Mouse (Mus musculus) midbrain, embryonic 14.5 days (tissue): Measurements from ENCODE around the gene Gpld1. TPM values are rescaled to one million over a fixed set of nuclear protein-coding genes. Genes with fewer than 3 reads are reported as not detected.

ENCODE experiments used
- ATAC-seq: fragments of 200-750 bp; cut with Nextera tagmentation; 2 replicates; pipeline ENCODE4 v1.8.0; 2017; ENCODE audit warnings: moderate number of reproducible peaks, moderate library complexity; ENCODE audit not compliant: low FRiP score, low TSS enrichment
- DNase-seq: peaks from one replicate; pipeline ENCODE4 v3.0.0-alpha.2; 2015
- H3K27ac ChIP-seq: fragments of 300-500 bp; sonication (generic); replicated peaks from 2 replicates; pipeline ENCODE4 v1.5.1; 2014; ENCODE audit warnings: mild to moderate bottlenecking, low read depth, low read length, moderate library complexity
- H3K27me3 ChIP-seq: fragments of 300-500 bp; sonication (generic); 2 replicates; pipeline ENCODE4 v1.6.1; 2014; ENCODE audit warnings: low read length, control low read depth, mixed read lengths; ENCODE audit not compliant: control insufficient read depth, insufficient read depth
- H3K36me3 ChIP-seq: fragments of 300-500 bp; sonication (generic); 2 replicates; pipeline ENCODE4 v1.6.1; 2014; ENCODE audit warnings: low read length, control low read depth; ENCODE audit not compliant: control insufficient read depth, insufficient read depth
- H3K4me1 ChIP-seq: fragments of 300-500 bp; sonication (generic); 2 replicates; pipeline ENCODE4 v1.6.1; 2014; ENCODE audit warnings: mild to moderate bottlenecking, antibody characterized with exemption, low read length, control low read depth; ENCODE audit not compliant: control insufficient read depth, insufficient read depth
- H3K4me2 ChIP-seq: fragments of 300-500 bp; sonication (generic); 2 replicates; pipeline ENCODE4 v1.6.1; 2014; ENCODE audit warnings: mild to moderate bottlenecking, low read length, moderate library complexity
- H3K4me3 ChIP-seq: fragments of 300-500 bp; sonication (generic); replicated peaks from 2 replicates; pipeline ENCODE4 v1.5.1; 2014; ENCODE audit warnings: low read depth, low read length
- H3K9ac ChIP-seq: fragments of 300-500 bp; sonication (generic); replicated peaks from 2 replicates; pipeline ENCODE4 v1.6.1; 2014; ENCODE audit warnings: mild to moderate bottlenecking, low read length, moderate library complexity
- H3K9me3 ChIP-seq: fragments of 300-500 bp; sonication (generic); 2 replicates; pipeline ENCODE4 v1.6.1; 2016; ENCODE audit warnings: low read length, control low read depth, mixed read lengths; ENCODE audit not compliant: control insufficient read depth
- WGBS: fragments of 180-500 bp; shearing (Covaris S2); extraction: QIAGEN DNeasy Blood & Tissue Kit; methylation state at CpG from one replicate; pipeline ENCODE4 v1.1.7; 2014; 5-methylcytosine and 5-hydroxymethylcytosine counted together
- polyA plus RNA-seq: library from polyadenylated mRNA; unstranded; fragments of >200 nt; fragmentation: Nextera tagmentation; extraction: Ambion mirVana; gene quantifications from 2 replicates; pipeline ENCODE4 v1.2.1, GENCODE M21; 2014

The Gpld1 gene
- polyA plus RNA-seq, 1 experiment from 2014 or later = 1.5 TPM

GRCm38 (mm10) chr13:25019793-25020539 lies 77.0 kb downstream of the Gpld1 start, which contains the start of gene Mrs2:
Gene Mrs2 (minus strand): TSS chr13:25020379.
- peaks cover 13% of the 10 kb centered on the region for H3K4me1 ChIP-seq
- H3K9me3 ChIP-seq = no peaks in the 10 kb centered on the region
- H3K27ac ChIP-seq = peak within 1 kb of the TSS; percentile 77
- peak within 1 kb of the TSS; percentile 99 for H3K4me3 ChIP-seq
- DNase-seq (peak; percentile 94), ATAC-seq (peak; percentile 93)
- under 1% methylated on average over 84 of the region's 84 CpGs for WGBS
- H3K36me3 ChIP-seq = peaks cover 13% of the 10 kb centered on the region; the same call in 1 of the 2 replicates
- H3K9ac ChIP-seq = peak within 1 kb of the TSS; percentile 84
- no peaks in the 10 kb centered on the region for H3K27me3 ChIP-seq
- H3K4me2 ChIP-seq = peak within 1 kb of the TSS; percentile 70

- peak; percentile 25 for ATAC-seq
- peak overlapping the region; percentile 77 for H3K27ac ChIP-seq
- H3K4me2 ChIP-seq = peak overlapping the region; percentile 70
These were observed 77.6 kb downstream of the Gpld1 start for GRCm38 (mm10) chr13:25020540-25020892.

DNA sequence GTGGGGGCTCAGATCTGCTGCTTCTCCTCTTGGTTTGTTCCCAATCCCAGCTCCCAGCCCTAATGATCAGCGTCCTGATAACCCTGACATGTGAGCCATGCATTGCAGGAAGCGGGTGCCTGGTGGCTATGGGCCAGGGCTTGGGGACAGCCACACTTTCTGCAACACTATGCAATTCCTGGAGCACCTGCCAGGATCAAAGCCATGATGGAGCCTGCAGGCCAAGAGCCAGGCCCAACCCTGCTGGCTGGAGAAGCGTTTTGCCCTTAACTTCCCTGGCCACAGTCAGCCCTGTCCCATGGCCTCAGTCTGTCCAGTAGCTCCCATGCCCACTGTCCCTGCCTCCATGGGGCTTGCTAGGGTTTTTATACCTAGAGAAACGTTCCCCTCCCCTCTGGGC lies 79.4 kb downstream of the Gpld1 start:
- no peak overlapping the region for H3K4me2 ChIP-seq
- DNase-seq (no peak), ATAC-seq (no peak)
- H3K27ac ChIP-seq = no peak overlapping the region
- H3K4me3 ChIP-seq = no peak overlapping the region
- H3K9me3 ChIP-seq = no peaks in the 10 kb centered on the region
- peaks cover 5% of the 10 kb centered on the region; the same call in 1 of the 2 replicates for H3K36me3 ChIP-seq
- no peaks in the 10 kb centered on the region for H3K27me3 ChIP-seq
- peaks cover 13% of the 10 kb centered on the region for H3K4me1 ChIP-seq
- WGBS = 71% methylated on average over 4 of the region's 4 CpGs
- no peak overlapping the region for H3K9ac ChIP-seq

More at GRCm38 (mm10) chr13:25020540-25020892, 77.6 kb downstream of the Gpld1 start:
- Histone ChIP-seq H3K9ac (peak overlapping the region; percentile 84), H3K27me3 (no peaks in the 10 kb centered on the region), H3K36me3 (peaks cover 13% of the 10 kb centered on the region; the same call in 1 of the 2 replicates), H3K9me3 (no peaks in the 10 kb centered on the region), H3K4me1 (peaks cover 13% of the 10 kb centered on the region), H3K4me3 (peak overlapping the region; percentile 99)
- 49% methylated on average over 4 of the region's 4 CpGs for WGBS
- no peak for DNase-seq

GRCm38 (mm10) chr13:25023129-25023528 lies 80.2 kb downstream of the Gpld1 start:
- no peak overlapping the region for H3K27ac ChIP-seq
- no peaks in the 10 kb centered on the region for H3K36me3 ChIP-seq
- no peaks in the 10 kb centered on the region for H3K9me3 ChIP-seq
- H3K9ac ChIP-seq = no peak overlapping the region
- no peak overlapping the region for H3K4me2 ChIP-seq
- no peak overlapping the region for H3K4me3 ChIP-seq
- ATAC-seq = no peak
- DNase-seq = no peak
- no peaks in the 10 kb centered on the region for H3K27me3 ChIP-seq
- WGBS = 78% methylated on average over 3 of the region's 3 CpGs
- peaks cover 13% of the 10 kb centered on the region for H3K4me1 ChIP-seq

- ATAC-seq = no peak
- WGBS = 32% methylated on average over 2 of the region's 2 CpGs
- H3K9me3 ChIP-seq = no peaks in the 10 kb centered on the region
These were observed 81.7 kb downstream of the Gpld1 start for GRCm38 (mm10) chr13:25024655-25025054.

DNA sequence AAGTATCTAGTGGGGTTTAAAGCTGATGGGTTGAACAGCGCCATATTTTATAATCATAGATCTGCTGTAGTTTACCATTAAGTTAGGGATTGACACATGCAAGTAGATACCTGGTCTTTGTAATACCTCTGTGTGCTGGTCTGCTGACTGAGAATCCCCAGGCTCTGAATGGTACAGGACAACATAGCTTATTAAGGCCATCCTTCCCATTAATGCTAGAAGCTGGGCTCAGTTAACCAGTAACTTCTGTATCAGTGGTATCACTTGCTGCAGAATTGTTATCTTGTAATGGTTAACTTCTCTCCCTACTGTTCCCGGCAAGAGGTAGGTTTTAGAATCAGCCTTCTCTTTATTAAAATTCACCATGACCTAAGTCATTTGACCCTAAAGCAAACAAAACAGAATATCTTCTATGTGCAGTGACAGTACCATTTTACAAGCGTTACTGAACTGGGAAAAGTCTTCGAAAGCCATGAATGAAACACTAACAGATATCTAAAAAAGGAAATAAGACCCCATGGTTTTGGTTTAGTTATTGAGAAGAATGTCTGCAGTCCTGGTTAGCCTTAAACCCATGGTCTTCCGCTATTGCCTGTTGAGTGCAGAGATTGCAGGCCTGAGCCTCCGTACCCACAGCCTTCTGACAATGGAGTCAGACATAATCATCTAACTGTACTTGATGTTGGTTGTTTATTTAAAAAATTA lies 83.6 kb downstream of the Gpld1 start:
- H3K4me2 ChIP-seq = no peak overlapping the region

More at GRCm38 (mm10) chr13:25024655-25025054, 81.7 kb downstream of the Gpld1 start:
- no peaks in the 10 kb centered on the region for H3K27me3 ChIP-seq
- H3K4me1 ChIP-seq = no peaks in the 10 kb centered on the region; the same call in 1 of the 2 replicates
- peak; percentile 75 for DNase-seq
- H3K9ac ChIP-seq = no peak overlapping the region
- H3K4me3 ChIP-seq = no peak overlapping the region
- no peak overlapping the region for H3K4me2 ChIP-seq
- no peak overlapping the region for H3K27ac ChIP-seq
- H3K36me3 ChIP-seq = no peaks in the 10 kb centered on the region

GRCm38 (mm10) chr13:25027114-25027425 lies 84.1 kb downstream of the Gpld1 start:
- Histone ChIP-seq H3K9me3 (no peaks in the 10 kb centered on the region), H3K9ac (no peak overlapping the region), H3K4me2 (no peak overlapping the region), H3K4me1 (no peaks in the 10 kb centered on the region), H3K27me3 (no peaks in the 10 kb centered on the region), H3K36me3 (no peaks in the 10 kb centered on the region), H3K4me3 (no peak overlapping the region), H3K27ac (no peak overlapping the region)
- no peak for DNase-seq
- ATAC-seq = no peak
- 84% methylated on average over 3 of the region's 3 CpGs for WGBS

More for the DNA sequence above, 83.6 kb downstream of the Gpld1 start:
- no peaks in the 10 kb centered on the region for H3K36me3 ChIP-seq
- H3K9ac ChIP-seq = no peak overlapping the region
- no peak for DNase-seq
- 92% methylated on average over 6 of the region's 6 CpGs for WGBS
- H3K4me1 ChIP-seq = no peaks in the 10 kb centered on the region
- H3K27me3 ChIP-seq = no peaks in the 10 kb centered on the region
- H3K9me3 ChIP-seq = no peaks in the 10 kb centered on the region
- no peak overlapping the region for H3K4me3 ChIP-seq
- no peak for ATAC-seq
- H3K27ac ChIP-seq = no peak overlapping the region

- DNase-seq = no peak
- H3K9me3 ChIP-seq = no peaks in the 10 kb centered on the region
- no peak for ATAC-seq
- H3K9ac ChIP-seq = no peak overlapping the region
- no peak overlapping the region for H3K4me2 ChIP-seq
- WGBS = 69% methylated on average over 2 of the region's 2 CpGs
- no peaks in the 10 kb centered on the region for H3K4me1 ChIP-seq
- H3K36me3 ChIP-seq = no peaks in the 10 kb centered on the region
- H3K27me3 ChIP-seq = no peaks in the 10 kb centered on the region
- H3K4me3 ChIP-seq = no peak overlapping the region
- no peak overlapping the region for H3K27ac ChIP-seq
These were observed 96.5 kb downstream of the Gpld1 start for GRCm38 (mm10) chr13:25039488-25039887.
